Mouse (Mus musculus) heart, embryonic 16.5 days (tissue): Measurements from ENCODE around the gene Chil1. TPM values are rescaled to one million over a fixed set of nuclear protein-coding genes. Genes with fewer than 3 reads are reported as not detected.

Experiments used
- ATAC-seq: fragments of 200-750 bp; cut with Nextera tagmentation; replicated peaks from 2 replicates; pipeline ENCODE4 v1.8.0; 2017; ENCODE audit warnings: moderate number of reproducible peaks; ENCODE audit not compliant: insufficient read depth, low FRiP score; ENCODE audit errors: extremely low read depth
- H3K27ac ChIP-seq: fragments of 300-500 bp; sonication (generic); 2 replicates; pipeline ENCODE4 v1.5.1; 2014; ENCODE audit warnings: mild to moderate bottlenecking, low read length, control low read depth, moderate library complexity
- H3K27me3 ChIP-seq: fragments of 300-500 bp; sonication (generic); 2 replicates; pipeline ENCODE4 v1.6.1; 2014; ENCODE audit warnings: low read length, mixed read lengths; ENCODE audit not compliant: control insufficient read depth, insufficient read depth
- H3K36me3 ChIP-seq: fragments of 300-500 bp; sonication (generic); 2 replicates; pipeline ENCODE4 v1.6.1; 2014; ENCODE audit not compliant: control insufficient read depth, insufficient read depth
- H3K4me1 ChIP-seq: fragments of 300-500 bp; sonication (generic); 2 replicates; pipeline ENCODE4 v1.6.1; 2014; ENCODE audit warnings: low read length, mixed read lengths; ENCODE audit not compliant: control insufficient read depth, insufficient read depth
- H3K4me2 ChIP-seq: fragments of 300-500 bp; sonication (generic); 2 replicates; pipeline ENCODE4 v1.6.1; 2014; ENCODE audit warnings: low read depth, mild to moderate bottlenecking, control low read depth, low read length
- H3K4me3 ChIP-seq: fragments of 300-500 bp; sonication (generic); 2 replicates; pipeline ENCODE4 v1.5.1; 2014; ENCODE audit warnings: mild to moderate bottlenecking, control low read depth, low read length
- H3K9ac ChIP-seq: fragments of 300-500 bp; sonication (generic); 2 replicates; pipeline ENCODE4 v1.6.1; 2014; ENCODE audit warnings: low read length, control low read depth
- H3K9me3 ChIP-seq: fragments of 300-500 bp; sonication (generic); replicated peaks from 2 replicates; pipeline ENCODE4 v1.6.1; 2016; ENCODE audit warnings: low read length; ENCODE audit not compliant: control insufficient read depth
- WGBS: fragments of 180-500 bp; shearing (Covaris S2); extraction: QIAGEN DNeasy Blood & Tissue Kit; methylation state at CpG from one replicate; pipeline ENCODE4 v1.1.7; 2014; 5-methylcytosine and 5-hydroxymethylcytosine counted together
- polyA plus RNA-seq: library from polyadenylated mRNA; unstranded; fragments of >200 nt; fragmentation: Nextera tagmentation; extraction: Ambion mirVana; gene quantifications from 2 replicates; pipeline ENCODE4 v1.2.1, GENCODE M21; 2015

Chil1 gene
- polyA plus RNA-seq, 1 experiment from 2014 or later = 1.2 TPM

- no peak for ATAC-seq
- H3K27ac ChIP-seq = no peak overlapping the region
- H3K9ac ChIP-seq = no peak overlapping the region
- no peak overlapping the region for H3K4me3 ChIP-seq
- H3K27me3 ChIP-seq = no peaks in the 10 kb centered on the region
- 40% methylated on average over 21 of the region's 21 CpGs for WGBS
- H3K4me2 ChIP-seq = no peak overlapping the region
- no peaks in the 10 kb centered on the region for H3K36me3 ChIP-seq
- H3K9me3 ChIP-seq = 0 out of 2 replicates have a peak, but pooled peaks cover 3% of the 10 kb centered on the region
- H3K4me1 ChIP-seq = peaks cover 5% of the 10 kb centered on the region; the same call in 1 of the 2 replicates
These were observed 29.1 kb upstream of the Chil1 start for GRCm38 (mm10) chr1:134152626-134153590.

DNA sequence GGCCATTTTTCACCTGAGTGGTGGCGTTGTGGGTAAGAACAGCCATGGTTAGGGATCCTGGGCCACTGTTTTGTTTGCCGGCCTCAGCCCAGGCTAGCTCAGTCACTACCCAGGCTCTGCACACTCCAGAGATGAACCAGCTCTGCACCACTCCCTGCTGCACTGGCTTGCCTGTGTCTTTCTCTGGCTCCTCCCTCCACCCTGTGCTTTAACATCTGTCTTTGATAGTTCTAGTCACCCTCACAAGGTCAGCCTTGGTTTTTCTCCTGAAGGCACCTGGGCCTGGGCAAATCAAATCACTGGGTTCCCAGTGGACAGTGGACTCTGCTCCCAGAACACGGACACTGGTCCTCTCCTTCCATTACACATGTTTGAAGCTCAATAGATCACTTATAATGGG, 27.9 kb upstream of the Chil1 start:
- 0 out of 2 replicates have a peak, but pooled peaks cover 3% of the 10 kb centered on the region for H3K9me3 ChIP-seq
- H3K27ac ChIP-seq = no peak overlapping the region
- no peaks in the 10 kb centered on the region for H3K36me3 ChIP-seq
- H3K27me3 ChIP-seq = no peaks in the 10 kb centered on the region
- no peak overlapping the region for H3K4me2 ChIP-seq
- no peak overlapping the region for H3K4me3 ChIP-seq
- ATAC-seq = no peak
- peaks cover 5% of the 10 kb centered on the region; the same call in 1 of the 2 replicates for H3K4me1 ChIP-seq
- no peak overlapping the region for H3K9ac ChIP-seq
- 90% methylated on average over 3 of the region's 3 CpGs for WGBS

DNA sequence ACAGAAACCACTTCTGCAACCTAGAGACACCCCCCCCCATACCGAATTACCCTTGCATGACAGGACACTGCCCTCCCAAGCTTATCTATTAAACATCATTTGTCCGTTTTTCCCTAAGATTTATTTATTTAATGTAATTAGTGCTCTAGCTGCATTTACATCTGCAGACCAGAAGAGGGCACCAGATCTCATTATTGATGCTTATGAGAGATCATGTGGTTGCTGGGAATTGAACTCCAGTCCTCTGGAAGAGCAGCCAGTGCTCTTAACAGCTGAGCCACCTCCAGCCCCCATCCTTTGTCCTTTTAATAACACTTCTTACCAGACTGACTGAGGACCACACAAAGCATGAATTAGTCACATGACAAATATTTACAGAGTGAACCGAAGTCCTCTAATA, 27.3 kb upstream of the Chil1 start:
- WGBS = 57% methylated on average over 3 of the region's 3 CpGs

GRCm38 (mm10) chr1:134160404-134160803, 21.6 kb upstream of the Chil1 start:
- H3K4me3 ChIP-seq = no peak overlapping the region
- no peaks in the 10 kb centered on the region for H3K36me3 ChIP-seq
- no peaks in the 10 kb centered on the region for H3K4me1 ChIP-seq
- no peak for ATAC-seq
- WGBS = 87% methylated on average over 3 of the region's 3 CpGs
- H3K27me3 ChIP-seq = no peaks in the 10 kb centered on the region
- H3K27ac ChIP-seq = no peak overlapping the region
- H3K9ac ChIP-seq = no peak overlapping the region
- H3K9me3 ChIP-seq = no peaks in the 10 kb centered on the region
- H3K4me2 ChIP-seq = no peak overlapping the region

More for the DNA sequence above, 27.3 kb upstream of the Chil1 start:
- Histone ChIP-seq H3K4me3 (no peak overlapping the region), H3K9ac (no peak overlapping the region), H3K4me2 (no peak overlapping the region), H3K27me3 (no peaks in the 10 kb centered on the region), H3K27ac (no peak overlapping the region), H3K4me1 (peaks cover 5% of the 10 kb centered on the region; the same call in 1 of the 2 replicates), H3K9me3 (0 out of 2 replicates have a peak, but pooled peaks cover 3% of the 10 kb centered on the region), H3K36me3 (no peaks in the 10 kb centered on the region)
- ATAC-seq = no peak

GRCm38 (mm10) chr1:134161399-134161798, 20.6 kb upstream of the Chil1 start:
- ATAC-seq = no peak
- H3K36me3 ChIP-seq = no peaks in the 10 kb centered on the region
- no peak overlapping the region for H3K4me3 ChIP-seq
- H3K27me3 ChIP-seq = no peaks in the 10 kb centered on the region
- no peaks in the 10 kb centered on the region for H3K9me3 ChIP-seq
- H3K4me1 ChIP-seq = no peaks in the 10 kb centered on the region
- H3K9ac ChIP-seq = no peak overlapping the region
- no peak overlapping the region for H3K27ac ChIP-seq
- H3K4me2 ChIP-seq = no peak overlapping the region
- 77% methylated on average over 6 of the region's 6 CpGs for WGBS

DNA sequence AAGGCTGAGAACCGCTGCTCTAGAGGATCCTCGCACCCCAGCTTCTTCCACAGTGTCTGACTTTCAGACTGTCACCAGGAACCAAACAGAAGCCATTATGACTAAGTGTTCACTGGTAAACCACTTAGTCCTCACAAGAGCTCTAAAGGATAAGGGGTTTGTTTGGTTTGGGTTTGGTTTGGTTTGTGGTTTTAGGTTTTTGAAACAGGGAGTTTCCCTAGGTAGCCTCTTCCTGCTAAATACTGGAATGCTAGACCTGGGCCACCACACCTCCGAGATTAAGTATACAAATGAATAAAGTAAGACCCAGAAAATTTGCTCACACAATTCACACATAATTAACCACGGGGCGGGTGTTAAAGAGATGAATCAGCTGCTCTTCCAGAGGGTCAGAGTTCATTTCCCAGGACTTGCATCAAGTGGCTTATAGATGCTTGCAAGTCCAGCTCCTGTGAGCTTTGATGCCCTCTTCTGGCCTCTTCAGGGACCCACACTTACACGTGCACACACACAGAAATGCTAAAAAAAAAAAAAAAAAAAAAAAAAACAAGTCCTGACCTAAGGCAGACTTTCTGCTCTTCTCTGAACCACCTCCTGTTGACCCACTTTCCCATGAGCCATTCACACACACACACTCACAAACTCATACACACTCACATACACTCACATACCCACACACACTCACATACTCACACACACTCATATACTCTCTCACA, 19.3 kb upstream of the Chil1 start:
- H3K27me3 ChIP-seq = no peaks in the 10 kb centered on the region
- ATAC-seq = no peak

DNA sequence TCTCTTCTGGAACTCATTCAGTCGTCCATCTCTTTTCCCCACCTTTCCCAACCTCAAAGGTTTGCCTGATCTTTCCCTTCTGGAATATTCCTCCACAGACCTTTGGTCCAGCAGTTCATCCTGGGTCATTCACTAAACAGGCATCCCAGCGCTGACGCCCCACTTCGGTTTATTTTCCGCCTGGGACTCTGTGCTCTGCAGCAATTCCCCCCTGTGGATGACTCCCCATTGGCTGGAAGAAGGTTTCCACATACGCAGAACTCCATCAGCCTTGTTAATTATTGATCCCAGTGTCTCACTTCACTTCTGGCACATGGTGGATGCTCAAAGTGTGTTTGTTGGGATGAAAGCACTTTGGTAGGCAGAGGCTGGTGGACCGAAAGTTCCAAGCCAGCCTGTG, 18.5 kb upstream of the Chil1 start:
- H3K27me3 ChIP-seq = no peaks in the 10 kb centered on the region
- no peaks in the 10 kb centered on the region for H3K36me3 ChIP-seq
- H3K4me2 ChIP-seq = no peak overlapping the region
- no peak overlapping the region for H3K27ac ChIP-seq
- peaks cover 7% of the 10 kb centered on the region; the same call in 1 of the 2 replicates for H3K4me1 ChIP-seq
- ATAC-seq = no peak
- H3K9me3 ChIP-seq = no peaks in the 10 kb centered on the region
- H3K4me3 ChIP-seq = no peak overlapping the region
- 91% methylated on average over 7 of the region's 7 CpGs for WGBS
- H3K9ac ChIP-seq = no peak overlapping the region

More for the DNA sequence above, 19.3 kb upstream of the Chil1 start:
- H3K9me3 ChIP-seq = no peaks in the 10 kb centered on the region
- H3K9ac ChIP-seq = no peak overlapping the region
- H3K4me1 ChIP-seq = peaks cover 1% of the 10 kb centered on the region; the same call in 1 of the 2 replicates
- H3K4me3 ChIP-seq = no peak overlapping the region
- no peak overlapping the region for H3K4me2 ChIP-seq
- H3K36me3 ChIP-seq = no peaks in the 10 kb centered on the region
- no peak overlapping the region for H3K27ac ChIP-seq
- WGBS = 83% methylated on average over 6 of the region's 6 CpGs

GRCm38 (mm10) chr1:134164454-134164853, 17.5 kb upstream of the Chil1 start:
- no peak for ATAC-seq
- H3K9me3 ChIP-seq = no peaks in the 10 kb centered on the region
- 49% methylated on average over 4 of the region's 4 CpGs for WGBS

DNA sequence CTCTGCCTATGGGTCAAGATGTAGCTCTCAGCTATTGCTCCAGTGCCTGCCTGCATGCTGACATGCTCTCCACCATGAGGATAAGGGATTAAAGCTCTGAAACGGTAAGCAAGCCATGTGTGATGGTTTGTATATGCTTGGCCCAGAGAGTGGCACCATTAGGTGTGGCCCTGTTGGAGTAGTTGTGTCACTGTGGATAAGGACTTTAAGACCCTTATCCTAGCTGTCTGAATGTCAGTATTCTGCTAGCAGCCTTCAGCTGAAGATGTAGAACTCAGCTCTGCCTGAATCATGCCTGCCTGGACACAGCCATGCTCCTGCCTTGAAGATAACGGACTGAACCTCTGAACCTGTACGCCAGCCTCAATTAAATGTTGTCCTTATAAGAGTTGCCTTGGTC, 15.4 kb upstream of the Chil1 start:
- Histone ChIP-seq H3K27ac (no peak overlapping the region), H3K4me1 (peaks cover 7% of the 10 kb centered on the region; the same call in 1 of the 2 replicates), H3K4me2 (no peak overlapping the region), H3K9me3 (no peaks in the 10 kb centered on the region), H3K36me3 (no peaks in the 10 kb centered on the region), H3K9ac (no peak overlapping the region), H3K27me3 (no peaks in the 10 kb centered on the region), H3K4me3 (no peak overlapping the region)
- WGBS = 84% methylated on average over 3 of the region's 3 CpGs
- no peak for ATAC-seq

More at GRCm38 (mm10) chr1:134164454-134164853, 17.5 kb upstream of the Chil1 start:
- H3K4me1 ChIP-seq = peaks cover 7% of the 10 kb centered on the region; the same call in 1 of the 2 replicates
- H3K9ac ChIP-seq = no peak overlapping the region
- H3K4me3 ChIP-seq = no peak overlapping the region
- no peak overlapping the region for H3K27ac ChIP-seq
- H3K36me3 ChIP-seq = no peaks in the 10 kb centered on the region
- H3K27me3 ChIP-seq = no peaks in the 10 kb centered on the region
- no peak overlapping the region for H3K4me2 ChIP-seq
